Comparison of ENCODE assay signal across 11 mouse cellular contexts in genomic region chrX:103990392-103990791, GRCm38 (mm10). TPM values are rescaled to one million over a fixed set of nuclear protein-coding genes. Genes with fewer than 3 reads are reported as not detected.
DNase-seq lines count a peak whose midpoint lies in the region; ATAC-seq and TF ChIP-seq lines count a peak whose summit lies in the region.
"Had no signal": no experiment of that assay in that cellular context is flagged by ENCODE, and none has a peak within 500 bp of the region (broad histone marks: within the 10 kb centered on the region; RNA-seq: fewer than 3 reads in every experiment).

No protein-coding gene starts in this region.

- H3K36me3 ChIP-seq in thymus, adult 2 months (ENCODE audit: control insufficient read depth, insufficient read depth, low read length): no peaks in the 10 kb centered on the region
- H3K36me3 ChIP-seq: heart, embryonic 13.5 days; stomach, embryonic 15.5 days had no signal

- DNase-seq in gastrocnemius, adult 18-20 months (ENCODE audit: low spot score): peak; percentile 2
- DNase-seq in gastrocnemius, postnatal 10 days: no peak
- peak; percentile 40 for DNase-seq in thymus, adult 2 months
- DNase-seq in thymus, postnatal 0 days (ENCODE audit: low spot score): no peak
- DNase-seq in induced T-regulatory cell, adult 2 months (ENCODE audit: low read depth): peak; percentile 64
- peak; percentile 23 to 37 for DNase-seq in thymus, postnatal 36 days
- no peak for DNase-seq in frontal cortex, postnatal 14 days (ENCODE audit: low spot score in 2 of 2)

- TF ChIP-seq CTCF in thymus, adult 2 months (IDR thresholded peaks at IDR 0.05; ENCODE audit: borderline replicate concordance, control insufficient read depth, extremely low read depth, insufficient read depth, low read length, poor library complexity): no peak

- 71% methylated on average over 2 of the region's 2 CpGs for WGBS in thymus, adult 2 months

- ATAC-seq in megakaryocyte, adult 5-6 weeks (ENCODE audit: poor library complexity, severe bottlenecking): no peak
- ATAC-seq: Patski had no signal

- no peak overlapping the region for H3K4me3 ChIP-seq in thymus, adult 2 months (ENCODE audit: control insufficient read depth, insufficient read depth, low read length)
- H3K4me3 ChIP-seq: heart, embryonic 13.5 days; stomach, embryonic 15.5 days had no signal

- no peaks in the 10 kb centered on the region for H3K27me3 ChIP-seq in thymus, adult 2 months (ENCODE audit: control insufficient read depth, insufficient read depth, low read length)

- TF ChIP-seq POLR2A in thymus, adult 2 months (IDR thresholded peaks at IDR 0.05; ENCODE audit: control insufficient read depth, extremely low read depth, insufficient read depth, low read length, poor library complexity): no peak

- no peak overlapping the region for H3K27ac ChIP-seq in thymus, adult 2 months (ENCODE audit: control insufficient read depth, insufficient read depth, low read length)
- H3K27ac ChIP-seq: heart, embryonic 13.5 days; stomach, embryonic 15.5 days had no signal

- no peaks in the 10 kb centered on the region for H3K4me1 ChIP-seq in thymus, adult 2 months (replicated peaks; ENCODE audit: control insufficient read depth, insufficient read depth, low read length)
- H3K4me1 ChIP-seq: heart, embryonic 13.5 days; stomach, embryonic 15.5 days had no signal

RNA-seq across cellular contexts. Expression of gene Rlim, which starts 9.3 kb away (rescaled TPM):
- total RNA-seq in gastrocnemius, adult 18-20 months (2021): 10 to 100 TPM; 16.9 to 20.3 TPM
- 10 to 100 TPM; 26.6 to 29.0 TPM for total RNA-seq in gastrocnemius, postnatal 10 days (2021)
- 6.4 and 6.6 TPM in 2 replicates for polyA plus RNA-seq in thymus, adult 2 months (2012; rRNA removed)
- polyA plus RNA-seq in thymus, postnatal 0 days (2015; fragmentation: Nextera tagmentation; extraction: Ambion mirVana): 18.7 and 21.5 TPM in 2 replicates
- 41.1 and 43.5 TPM in 2 replicates for total RNA-seq in megakaryocyte, adult 5-6 weeks (2015)
- total RNA-seq in megakaryocyte, adult 5-6 weeks (2017): 69.1 and 89.8 TPM in 2 replicates

Comparison
In these comparisons a context has a peak if more than half of its experiments do, and no peak if none do; other contexts are left out.
1. DNase-seq: peak in gastrocnemius, adult 18-20 months (single experiment), thymus, adult 2 months (single experiment), induced T-regulatory cell, adult 2 months (single experiment) and thymus, postnatal 36 days (2 of 2); none in gastrocnemius, postnatal 10 days (single experiment), thymus, postnatal 0 days (single experiment) and frontal cortex, postnatal 14 days (0 of 2).